In the genomic region with DNA sequence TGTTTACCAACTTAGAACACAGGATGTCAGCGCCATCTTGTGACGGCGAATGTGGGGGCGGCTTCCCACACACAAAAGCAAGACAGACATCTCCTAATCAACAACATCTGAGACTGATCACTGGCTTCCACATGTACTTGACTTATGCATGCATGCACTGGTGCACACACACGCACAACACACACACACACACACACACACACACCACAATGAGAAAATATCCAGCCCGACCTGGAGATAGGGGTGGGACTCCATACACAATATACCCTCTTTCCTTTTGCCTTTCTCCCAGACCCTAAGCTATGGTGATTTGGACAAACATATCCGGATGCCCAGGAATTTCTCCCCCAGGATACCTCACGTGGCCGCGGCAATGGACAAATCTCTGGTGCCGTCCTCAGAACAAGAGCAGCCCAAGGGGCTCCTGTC, we compare ENCODE assay signal across 8 mouse cellular contexts. TPM values are rescaled to one million over a fixed set of nuclear protein-coding genes. Genes with fewer than 3 reads are reported as not detected.
DNase-seq lines count a peak whose midpoint lies in the region; ATAC-seq and TF ChIP-seq lines count a peak whose summit lies in the region.

No protein-coding gene starts in this region.

- DNase-seq in cerebellum, adult 2 months, result peak; percentile 55 to 56
- DNase-seq in cerebellum, postnatal 10 days, result no peak
- peak; percentile 64 for DNase-seq in embryo, embryonic 10.5 days (ENCODE audit: low spot score)
- peak; percentile 34 to 35 for DNase-seq in heart, postnatal 10 days
- DNase-seq in limb, embryonic 10.5 days (ENCODE audit: low spot score), result peak; percentile 56
- DNase-seq in midbrain, embryonic 11.5 days (ENCODE audit: low spot score, missing footprints), result peak; percentile 88
- DNase-seq in stomach, postnatal 0 days (ENCODE audit: low spot score), result peak; percentile 24
- no peak for DNase-seq in adrenal gland, postnatal 10 days

- peak; percentile 27; the same call in 1 of the 2 replicates for ATAC-seq in midbrain, embryonic 11.5 days (ENCODE audit: low FRiP score)
- ATAC-seq in stomach, postnatal 0 days (ENCODE audit: low FRiP score, low TSS enrichment), result peak; percentile 18; the same call in 1 of the 2 replicates

- peak overlapping the region; percentile 95 for H3K27ac ChIP-seq in cerebellum, adult 2 months (ENCODE audit: insufficient read depth, low read length)
- H3K27ac ChIP-seq in limb, embryonic 10.5 days, result peak overlapping the region; percentile 92
- H3K27ac ChIP-seq in midbrain, embryonic 11.5 days (ENCODE audit: low read depth, low read length), result 0 out of 2 replicates have a peak overlapping the region, but pooled peaks have one; percentile 5
- H3K27ac ChIP-seq in stomach, postnatal 0 days (replicated peaks), result peak overlapping the region; percentile 71

- peak overlapping the region; percentile 34 for H3K4me2 ChIP-seq in midbrain, embryonic 11.5 days
- peak overlapping the region; percentile 20; the same call in 1 of the 2 replicates for H3K4me2 ChIP-seq in stomach, postnatal 0 days (replicated peaks; ENCODE audit: low read depth)

- WGBS in cerebellum, adult 2 months, result 23% methylated on average over 11 of the region's 11 CpGs
- WGBS in limb, embryonic 10.5 days, result 25% methylated on average over 11 of the region's 11 CpGs
- 45% methylated on average over 11 of the region's 11 CpGs for WGBS in midbrain, embryonic 11.5 days
- 35% methylated on average over 11 of the region's 11 CpGs for WGBS in stomach, postnatal 0 days

- no peak for TF ChIP-seq EP300 in stomach, postnatal 0 days (optimal IDR thresholded peaks at IDR 0.05)

- peak overlapping the region; percentile 59 for H3K4me3 ChIP-seq in cerebellum, adult 2 months (replicated peaks; ENCODE audit: insufficient read depth, low read depth, low read length)
- H3K4me3 ChIP-seq in limb, embryonic 10.5 days, result peak overlapping the region; percentile 41
- H3K4me3 ChIP-seq in midbrain, embryonic 11.5 days (ENCODE audit: low read depth, low read length), result no peak overlapping the region
- no peak overlapping the region for H3K4me3 ChIP-seq in stomach, postnatal 0 days (ENCODE audit: low read depth, low read length)

- H3K9me3 ChIP-seq in limb, embryonic 10.5 days (replicated peaks), result no peaks in the 10 kb centered on the region
- H3K9me3 ChIP-seq in midbrain, embryonic 11.5 days (ENCODE audit: control insufficient read depth, low read length), result no peaks in the 10 kb centered on the region
- no peaks in the 10 kb centered on the region for H3K9me3 ChIP-seq in stomach, postnatal 0 days (ENCODE audit: control insufficient read depth, low read length)

- H3K36me3 ChIP-seq in limb, embryonic 10.5 days, result no peaks in the 10 kb centered on the region
- H3K36me3 ChIP-seq in midbrain, embryonic 11.5 days (ENCODE audit: control insufficient read depth, insufficient read depth, low read length), result no peaks in the 10 kb centered on the region
- H3K36me3 ChIP-seq in stomach, postnatal 0 days (ENCODE audit: control insufficient read depth, insufficient read depth, low read length), result no peaks in the 10 kb centered on the region

- peak; percentile 17; the same call in 1 of the 2 replicates for TF ChIP-seq POLR2A in cerebellum, adult 2 months (IDR thresholded peaks at IDR 0.05; ENCODE audit: borderline replicate concordance, insufficient read depth, low read length)

- peak overlapping the region; percentile 21; the same call in 1 of the 2 replicates for H3K9ac ChIP-seq in midbrain, embryonic 11.5 days (ENCODE audit: low read length)
- H3K9ac ChIP-seq in stomach, postnatal 0 days (ENCODE audit: low read length), result no peak overlapping the region

- intact Hi-C loops in heart, postnatal 10 days (cut with DNase I), result no loop called here

- TF ChIP-seq CTCF in cerebellum, adult 2 months (IDR thresholded peaks at IDR 0.05; ENCODE audit: borderline replicate concordance, insufficient read depth, low read depth, low read length), result no peak
- TF ChIP-seq CTCF in stomach, postnatal 0 days (IDR thresholded peaks at IDR 0.05; ENCODE audit: low read depth), result peak; percentile 20; the same call in 1 of the 2 replicates

- no peaks in the 10 kb centered on the region; the same call in 1 of the 2 replicates for H3K4me1 ChIP-seq in cerebellum, adult 2 months (ENCODE audit: control insufficient read depth, insufficient read depth, low read length)
- H3K4me1 ChIP-seq in limb, embryonic 10.5 days, result peaks cover 27% of the 10 kb centered on the region
- peaks cover 11% of the 10 kb centered on the region for H3K4me1 ChIP-seq in midbrain, embryonic 11.5 days (ENCODE audit: control insufficient read depth, insufficient read depth, low read length)
- H3K4me1 ChIP-seq in stomach, postnatal 0 days (replicated peaks; ENCODE audit: control insufficient read depth, insufficient read depth), result no peaks in the 10 kb centered on the region

- no peaks in the 10 kb centered on the region for H3K27me3 ChIP-seq in cerebellum, adult 2 months (ENCODE audit: control insufficient read depth, insufficient read depth, low read length)
- H3K27me3 ChIP-seq in limb, embryonic 10.5 days (ENCODE audit: low read depth, poor library complexity, severe bottlenecking), result no peaks in the 10 kb centered on the region
- H3K27me3 ChIP-seq in midbrain, embryonic 11.5 days (ENCODE audit: control insufficient read depth, insufficient read depth, low read length), result no peaks in the 10 kb centered on the region
- H3K27me3 ChIP-seq in stomach, postnatal 0 days (ENCODE audit: control insufficient read depth, insufficient read depth, low read length), result no peaks in the 10 kb centered on the region

RNA-seq across cellular contexts. Expression of a gene that starts 3.2 kb away (rescaled TPM):
- 86.9 and 89.6 TPM in 2 replicates for polyA plus RNA-seq in cerebellum, adult 2 months (2012; rRNA removed)
- 10 to 100 TPM; 54.6 to 57.6 TPM for total RNA-seq in heart, postnatal 10 days (2021)
- polyA plus RNA-seq in limb, embryonic 10.5 days (2016; fragmentation: Nextera tagmentation; extraction: Ambion mirVana), result 85.5 and 95.1 TPM in 2 replicates
- polyA plus RNA-seq in midbrain, embryonic 11.5 days (2014; fragmentation: Nextera tagmentation; extraction: Ambion mirVana), result 72.7 and 76.1 TPM in 2 replicates
- 25.9 and 28.1 TPM in 2 replicates for polyA plus RNA-seq in stomach, postnatal 0 days (2015; fragmentation: Nextera tagmentation; extraction: Ambion mirVana)
- total RNA-seq in adrenal gland, postnatal 10 days (2021), result 10 to 100 TPM; 54.3 to 56.1 TPM

RNA-seq across cellular contexts. Expression of a gene that starts 25.6 kb away (rescaled TPM):
- polyA plus RNA-seq in cerebellum, adult 2 months (2012; rRNA removed), result 1.3 and 1.4 TPM in 2 replicates
- total RNA-seq in heart, postnatal 10 days (2021), result under 1 TPM in 1 of 2 experiments, not detected in 1; 0.31 TPM
- 0.24 and 0.36 TPM in 2 replicates for polyA plus RNA-seq in limb, embryonic 10.5 days (2016; fragmentation: Nextera tagmentation; extraction: Ambion mirVana)
- polyA plus RNA-seq in midbrain, embryonic 11.5 days (2014; fragmentation: Nextera tagmentation; extraction: Ambion mirVana), result 0.21 and 0.29 TPM in 2 replicates
- 0.54 and 0.55 TPM in 2 replicates for polyA plus RNA-seq in stomach, postnatal 0 days (2015; fragmentation: Nextera tagmentation; extraction: Ambion mirVana)
- under 1 TPM; 0.24 to 0.61 TPM for total RNA-seq in adrenal gland, postnatal 10 days (2021)

RNA-seq across cellular contexts. Expression of a gene that starts 32.4 kb away (rescaled TPM):
- polyA plus RNA-seq in cerebellum, adult 2 months (2012; rRNA removed), result 14.3 and 17.7 TPM in 2 replicates
- total RNA-seq in heart, postnatal 10 days (2021), result 10 to 100 TPM; 49.4 to 50.1 TPM
- 14.3 and 14.6 TPM in 2 replicates for polyA plus RNA-seq in limb, embryonic 10.5 days (2016; fragmentation: Nextera tagmentation; extraction: Ambion mirVana)
- polyA plus RNA-seq in midbrain, embryonic 11.5 days (2014; fragmentation: Nextera tagmentation; extraction: Ambion mirVana), result 10.5 and 11.1 TPM in 2 replicates
- polyA plus RNA-seq in stomach, postnatal 0 days (2015; fragmentation: Nextera tagmentation; extraction: Ambion mirVana), result 7.6 and 8.1 TPM in 2 replicates
- 10 to 100 TPM; 40.8 to 52.4 TPM for total RNA-seq in adrenal gland, postnatal 10 days (2021)

RNA-seq across cellular contexts. Expression of a gene that starts 39.0 kb away (rescaled TPM):
- not detected in 2 replicates for polyA plus RNA-seq in cerebellum, adult 2 months (2012; rRNA removed)
- not detected for total RNA-seq in heart, postnatal 10 days (2021)
- not detected in 2 replicates for polyA plus RNA-seq in limb, embryonic 10.5 days (2016; fragmentation: Nextera tagmentation; extraction: Ambion mirVana)
- not detected in 2 replicates for polyA plus RNA-seq in midbrain, embryonic 11.5 days (2014; fragmentation: Nextera tagmentation; extraction: Ambion mirVana)
- not detected in 2 replicates for polyA plus RNA-seq in stomach, postnatal 0 days (2015; fragmentation: Nextera tagmentation; extraction: Ambion mirVana)
- not detected for total RNA-seq in adrenal gland, postnatal 10 days (2021)

RNA-seq across cellular contexts. Expression of a gene that starts 50.9 kb away (rescaled TPM):
- polyA plus RNA-seq in cerebellum, adult 2 months (2012; rRNA removed), result 33.8 and 34.0 TPM in 2 replicates
- total RNA-seq in heart, postnatal 10 days (2021), result 10 to 100 TPM; 50.5 to 50.6 TPM
- 21.6 and 23.3 TPM in 2 replicates for polyA plus RNA-seq in limb, embryonic 10.5 days (2016; fragmentation: Nextera tagmentation; extraction: Ambion mirVana)
- 14.9 and 16.8 TPM in 2 replicates for polyA plus RNA-seq in midbrain, embryonic 11.5 days (2014; fragmentation: Nextera tagmentation; extraction: Ambion mirVana)
- 8.7 and 10.2 TPM in 2 replicates for polyA plus RNA-seq in stomach, postnatal 0 days (2015; fragmentation: Nextera tagmentation; extraction: Ambion mirVana)
- 10 to 100 TPM; 44.3 to 48.8 TPM for total RNA-seq in adrenal gland, postnatal 10 days (2021)

Comparison
In these comparisons a context has a peak if more than half of its experiments do, and no peak if none do; other contexts are left out.
1. DNase-seq: peak in cerebellum, adult 2 months (2 of 2), embryo, embryonic 10.5 days (single experiment), heart, postnatal 10 days (2 of 2), limb, embryonic 10.5 days (single experiment), midbrain, embryonic 11.5 days (single experiment) and stomach, postnatal 0 days (single experiment); none in cerebellum, postnatal 10 days (0 of 2) and adrenal gland, postnatal 10 days (single experiment).
2. H3K27ac ChIP-seq: peak in every context shown above with its lines; median percentile 95 in cerebellum, adult 2 months; 92 in limb, embryonic 10.5 days; 71 in stomach, postnatal 0 days; 5 in midbrain, embryonic 11.5 days.
3. H3K4me3 ChIP-seq: peak in cerebellum, adult 2 months (single experiment) and limb, embryonic 10.5 days (single experiment); none in midbrain, embryonic 11.5 days (single experiment) and stomach, postnatal 0 days (single experiment).